Mouse (Mus musculus): ENCODE measurements at regions not wholly inside any gene's neighbourhood (a gene's known extent, or its start where the extent isn't known, plus 50 kb on each side); places are given as distances from the start of the nearest gene placed in this dataset.
A peak's percentile ranks its signal among the peaks of the same experiment; 100 is the strongest.

GRCm38 (mm10) chr2:147293294-147293688 lies 68.4 kb upstream of the Pax1 start:
- Histone ChIP-seq H3K27ac (ENCODE audit: insufficient read depth, low read depth, low read length) (no peak overlapping the region), H3K27me3 (replicated peaks; ENCODE audit: control insufficient read depth, insufficient read depth, low read length) (no peaks in the 10 kb centered on the region; the same call in 1 of the 2 replicates), H3K4me1 (ENCODE audit: control insufficient read depth, insufficient read depth, low read length) (no peaks in the 10 kb centered on the region), H3K4me3 (ENCODE audit: insufficient read depth, low read depth, low read length) (no peak overlapping the region), H3K36me3 (ENCODE audit: control insufficient read depth, insufficient read depth, low read length) (no peaks in the 10 kb centered on the region)
- TF ChIP-seq CTCF (conservative IDR thresholded peaks at IDR 0.05; ENCODE audit: insufficient read depth, insufficient read length, low read depth, low read length), result no peak
- no peak for TF ChIP-seq POLR2A (IDR thresholded peaks at IDR 0.05; ENCODE audit: low read depth, low read length)
- 60% methylated on average over 3 of the region's 3 CpGs for WGBS
- no peak for DNase-seq

GRCm38 (mm10) chr2:147292387-147293293 lies 69.1 kb upstream of the Pax1 start:
- no peak for DNase-seq
- H3K4me1 ChIP-seq (ENCODE audit: control insufficient read depth, insufficient read depth, low read length), result no peaks in the 10 kb centered on the region

GRCm38 (mm10) chr2:147283390-147283789 lies 78.3 kb upstream of the Pax1 start:
- H3K27me3 ChIP-seq (replicated peaks; ENCODE audit: control insufficient read depth, insufficient read depth, low read length), result no peaks in the 10 kb centered on the region
- no peaks in the 10 kb centered on the region for H3K36me3 ChIP-seq (ENCODE audit: control insufficient read depth, insufficient read depth, low read length)
- no peak overlapping the region for H3K4me3 ChIP-seq (ENCODE audit: insufficient read depth, low read depth, low read length)
- TF ChIP-seq POLR2A (IDR thresholded peaks at IDR 0.05; ENCODE audit: low read depth, low read length) (no peak), CTCF (conservative IDR thresholded peaks at IDR 0.05; ENCODE audit: insufficient read depth, insufficient read length, low read depth, low read length) (no peak)
- peak; percentile 24 for DNase-seq
- no peak overlapping the region for H3K27ac ChIP-seq (ENCODE audit: insufficient read depth, low read depth, low read length)
- H3K4me1 ChIP-seq (ENCODE audit: control insufficient read depth, insufficient read depth, low read length), result no peaks in the 10 kb centered on the region
- WGBS, result 67% methylated on average over 3 of the region's 3 CpGs

More at GRCm38 (mm10) chr2:147292387-147293293, 69.1 kb upstream of the Pax1 start:
- Histone ChIP-seq H3K4me3 (ENCODE audit: insufficient read depth, low read depth, low read length) (no peak overlapping the region), H3K36me3 (ENCODE audit: control insufficient read depth, insufficient read depth, low read length) (no peaks in the 10 kb centered on the region), H3K27ac (ENCODE audit: insufficient read depth, low read depth, low read length) (no peak overlapping the region), H3K27me3 (replicated peaks; ENCODE audit: control insufficient read depth, insufficient read depth, low read length) (no peaks in the 10 kb centered on the region; the same call in 1 of the 2 replicates)
- 70% methylated on average over 11 of the region's 11 CpGs for WGBS
- no peak for TF ChIP-seq POLR2A (IDR thresholded peaks at IDR 0.05; ENCODE audit: low read depth, low read length)
- TF ChIP-seq CTCF (conservative IDR thresholded peaks at IDR 0.05; ENCODE audit: insufficient read depth, insufficient read length, low read depth, low read length), result no peak

DNA sequence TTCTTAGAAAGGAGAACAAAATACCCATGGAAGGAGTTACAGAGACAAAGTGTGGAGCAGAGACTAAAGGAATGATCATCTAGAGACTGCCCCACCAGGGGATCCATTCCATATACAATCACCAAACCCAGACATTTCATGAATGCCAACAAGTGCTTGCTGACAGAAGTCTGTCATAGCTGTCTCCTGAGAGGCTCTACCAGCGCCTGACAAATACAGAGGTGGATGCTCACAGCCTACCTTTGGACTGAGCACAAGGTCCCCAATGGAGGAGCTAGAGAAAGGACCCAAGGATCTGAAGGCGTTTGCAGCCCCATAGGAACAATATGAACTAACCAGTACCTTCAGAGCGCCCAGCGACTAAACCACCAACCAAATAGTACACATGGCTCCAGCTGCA lies 83.6 kb upstream of the Nkx2-2 start:
- H3K27me3 ChIP-seq (replicated peaks; ENCODE audit: control insufficient read depth, insufficient read depth, low read length), result no peaks in the 10 kb centered on the region
- H3K27ac ChIP-seq (ENCODE audit: insufficient read depth, low read depth, low read length), result no peak overlapping the region
- no peaks in the 10 kb centered on the region for H3K4me1 ChIP-seq (ENCODE audit: control insufficient read depth, insufficient read depth, low read length)
- TF ChIP-seq CTCF (conservative IDR thresholded peaks at IDR 0.05; ENCODE audit: insufficient read depth, insufficient read length, low read depth, low read length) (no peak), POLR2A (IDR thresholded peaks at IDR 0.05; ENCODE audit: low read depth, low read length) (no peak)
- 84% methylated on average over 4 of the region's 4 CpGs for WGBS
- DNase-seq, result no peak
- H3K4me3 ChIP-seq (ENCODE audit: insufficient read depth, low read depth, low read length), result no peak overlapping the region
- no peaks in the 10 kb centered on the region for H3K36me3 ChIP-seq (ENCODE audit: control insufficient read depth, insufficient read depth, low read length)

GRCm38 (mm10) chr2:147269171-147269570 lies 75.1 kb upstream of the Nkx2-2 start:
- Histone ChIP-seq H3K27me3 (replicated peaks; ENCODE audit: control insufficient read depth, insufficient read depth, low read length) (no peaks in the 10 kb centered on the region; the same call in 1 of the 2 replicates), H3K4me3 (ENCODE audit: insufficient read depth, low read depth, low read length) (no peak overlapping the region), H3K27ac (ENCODE audit: insufficient read depth, low read depth, low read length) (no peak overlapping the region), H3K36me3 (ENCODE audit: control insufficient read depth, insufficient read depth, low read length) (no peaks in the 10 kb centered on the region), H3K4me1 (ENCODE audit: control insufficient read depth, insufficient read depth, low read length) (no peaks in the 10 kb centered on the region)
- TF ChIP-seq POLR2A (IDR thresholded peaks at IDR 0.05; ENCODE audit: low read depth, low read length) (no peak), CTCF (conservative IDR thresholded peaks at IDR 0.05; ENCODE audit: insufficient read depth, insufficient read length, low read depth, low read length) (no peak)
- 28% methylated on average over 1 of the region's 1 CpGs for WGBS
- no peak for DNase-seq

GRCm38 (mm10) chr2:147267901-147268300 lies 73.9 kb upstream of the Nkx2-2 start:
- H3K27ac ChIP-seq (ENCODE audit: insufficient read depth, low read depth, low read length), result no peak overlapping the region
- 52% methylated on average over 5 of the region's 5 CpGs for WGBS
- no peak for DNase-seq
- H3K4me3 ChIP-seq (ENCODE audit: insufficient read depth, low read depth, low read length), result no peak overlapping the region
- TF ChIP-seq CTCF (conservative IDR thresholded peaks at IDR 0.05; ENCODE audit: insufficient read depth, insufficient read length, low read depth, low read length) (no peak), POLR2A (IDR thresholded peaks at IDR 0.05; ENCODE audit: low read depth, low read length) (no peak)
- H3K36me3 ChIP-seq (ENCODE audit: control insufficient read depth, insufficient read depth, low read length), result no peaks in the 10 kb centered on the region
- H3K4me1 ChIP-seq (ENCODE audit: control insufficient read depth, insufficient read depth, low read length), result no peaks in the 10 kb centered on the region
- H3K27me3 ChIP-seq (replicated peaks; ENCODE audit: control insufficient read depth, insufficient read depth, low read length), result no peaks in the 10 kb centered on the region; the same call in 1 of the 2 replicates

DNA sequence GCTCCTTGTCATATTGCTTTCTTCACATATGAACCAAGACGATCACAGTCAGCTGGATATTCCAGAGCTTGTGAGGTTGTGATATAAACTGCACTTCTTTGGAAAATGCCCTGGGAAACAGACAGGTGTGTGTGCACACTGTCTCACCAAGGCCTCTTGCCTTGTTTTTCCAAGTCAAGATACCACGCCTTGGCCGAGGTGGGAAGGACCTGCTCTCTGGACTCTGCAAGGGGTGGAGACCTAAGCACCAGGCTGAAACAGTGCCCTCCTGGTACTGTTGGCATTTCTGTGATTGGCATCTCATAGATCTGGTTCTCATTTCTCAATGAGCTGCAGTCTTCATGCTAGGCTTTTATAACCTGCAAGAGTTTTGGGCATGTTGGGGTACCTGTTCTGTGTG lies 73.2 kb upstream of the Nkx2-2 start:
- no peak overlapping the region for H3K27ac ChIP-seq (ENCODE audit: insufficient read depth, low read depth, low read length)
- no peak for DNase-seq
- H3K27me3 ChIP-seq (replicated peaks; ENCODE audit: control insufficient read depth, insufficient read depth, low read length), result no peaks in the 10 kb centered on the region; the same call in 1 of the 2 replicates
- H3K4me1 ChIP-seq (ENCODE audit: control insufficient read depth, insufficient read depth, low read length), result no peaks in the 10 kb centered on the region
- TF ChIP-seq POLR2A (IDR thresholded peaks at IDR 0.05; ENCODE audit: low read depth, low read length) (no peak), CTCF (conservative IDR thresholded peaks at IDR 0.05; ENCODE audit: insufficient read depth, insufficient read length, low read depth, low read length) (no peak)
- no peak overlapping the region for H3K4me3 ChIP-seq (ENCODE audit: insufficient read depth, low read depth, low read length)
- no peaks in the 10 kb centered on the region for H3K36me3 ChIP-seq (ENCODE audit: control insufficient read depth, insufficient read depth, low read length)
- WGBS, result 79% methylated on average over 3 of the region's 3 CpGs
